Mouse (Mus musculus): ENCODE measurements around the gene Cox17. TPM values are rescaled to one million over a fixed set of nuclear protein-coding genes. Genes with fewer than 3 reads are reported as not detected.

The Cox17 gene
- total RNA-seq, 1 experiment from 2014 or later, result 312 TPM

DNA sequence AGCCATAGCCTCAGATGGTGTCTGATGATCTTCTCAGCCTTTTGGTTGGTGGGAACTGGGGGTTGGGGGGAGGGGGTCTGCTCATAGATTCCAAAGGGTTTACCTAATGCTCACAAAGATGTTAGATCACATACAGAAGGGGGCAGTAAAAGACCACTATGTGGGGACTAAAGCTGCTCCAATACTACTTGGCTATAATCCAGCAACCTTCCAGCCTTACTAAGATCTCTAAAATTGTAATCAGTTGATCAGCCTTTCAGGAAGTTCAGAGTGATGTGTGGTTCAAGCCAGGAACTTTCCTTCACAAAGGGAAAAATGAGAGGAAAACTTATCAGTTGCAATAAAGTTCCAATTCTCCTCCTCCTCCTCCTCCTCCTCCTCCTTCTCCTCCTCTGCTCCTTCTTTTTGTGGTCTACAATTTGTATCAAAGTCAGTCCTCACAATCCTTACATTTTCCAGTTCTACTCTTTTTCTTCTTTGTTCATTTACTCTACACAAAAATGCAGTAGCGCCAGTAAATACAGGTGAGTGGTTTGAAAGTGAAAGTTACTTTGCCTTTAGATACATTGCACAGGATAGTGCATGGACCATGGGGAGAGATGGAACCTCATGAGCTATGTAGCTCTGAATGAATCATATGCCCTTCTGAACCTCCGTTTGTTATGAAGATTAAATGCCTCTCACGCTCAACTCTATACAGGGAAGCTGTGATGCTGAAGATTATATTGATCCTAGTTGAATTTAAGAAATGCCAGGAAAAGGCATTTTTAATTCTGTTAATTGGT, 1.7 kb upstream of the Cox17 start:
- ATAC-seq (replicated peaks; ENCODE audit: insufficient number of reproducible peaks, low FRiP score, low TSS enrichment, poor library complexity, severe bottlenecking), result no peak

DNA sequence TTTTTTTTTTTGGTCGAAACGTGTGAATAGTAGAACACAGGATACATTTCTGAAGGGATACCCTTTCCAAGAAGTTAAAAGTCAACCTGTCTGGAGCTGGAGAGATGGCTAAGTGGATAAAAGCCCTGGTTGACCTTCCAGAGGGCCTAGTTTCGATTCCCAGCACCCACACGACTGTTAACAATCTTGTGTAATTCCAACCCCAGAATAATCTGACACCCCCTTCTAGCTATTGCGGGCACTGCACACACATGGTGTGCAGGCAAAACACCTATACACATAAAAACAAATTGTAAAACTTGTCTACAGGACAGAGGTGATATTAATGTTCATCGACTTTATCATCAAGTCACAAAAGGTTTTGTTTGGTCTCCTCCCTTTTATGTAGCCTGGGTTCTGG, 797 bp downstream of the Cox17 start:
- ATAC-seq (replicated peaks; ENCODE audit: insufficient number of reproducible peaks, low FRiP score, low TSS enrichment, poor library complexity, severe bottlenecking), result no peak

GRCm38 (mm10) chr16:38348217-38348761, 1.5 kb downstream of the Cox17 start:
- ATAC-seq (replicated peaks; ENCODE audit: insufficient number of reproducible peaks, low FRiP score, low TSS enrichment, poor library complexity, severe bottlenecking), result no peak; the same call in 1 of the 2 replicates

DNA sequence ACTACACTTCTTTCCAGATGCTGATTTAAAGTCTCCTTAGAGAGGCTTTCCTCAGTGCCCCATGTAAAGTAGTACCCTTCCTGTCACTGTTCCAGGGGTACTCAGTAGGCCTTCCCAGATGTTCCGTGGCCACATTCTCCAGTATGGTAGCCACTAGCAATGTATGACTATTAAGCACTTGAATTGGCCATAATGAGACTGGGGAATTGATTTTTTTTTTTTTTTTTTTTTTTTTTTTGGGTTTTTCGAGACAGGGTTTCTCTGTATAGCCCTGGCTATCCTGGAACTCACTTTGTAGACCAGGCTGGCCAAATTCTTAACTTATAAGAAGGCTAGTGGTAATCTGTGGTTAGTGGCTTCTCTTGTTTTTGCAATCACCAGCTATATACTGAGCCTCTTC, 3.1 kb downstream of the Cox17 start:
- no peak for ATAC-seq (replicated peaks; ENCODE audit: insufficient number of reproducible peaks, low FRiP score, low TSS enrichment, poor library complexity, severe bottlenecking)

- no peak for ATAC-seq (replicated peaks; ENCODE audit: insufficient number of reproducible peaks, low FRiP score, low TSS enrichment, poor library complexity, severe bottlenecking)
These were observed 3.6 kb downstream of the Cox17 start for GRCm38 (mm10) chr16:38350361-38350855.

DNA sequence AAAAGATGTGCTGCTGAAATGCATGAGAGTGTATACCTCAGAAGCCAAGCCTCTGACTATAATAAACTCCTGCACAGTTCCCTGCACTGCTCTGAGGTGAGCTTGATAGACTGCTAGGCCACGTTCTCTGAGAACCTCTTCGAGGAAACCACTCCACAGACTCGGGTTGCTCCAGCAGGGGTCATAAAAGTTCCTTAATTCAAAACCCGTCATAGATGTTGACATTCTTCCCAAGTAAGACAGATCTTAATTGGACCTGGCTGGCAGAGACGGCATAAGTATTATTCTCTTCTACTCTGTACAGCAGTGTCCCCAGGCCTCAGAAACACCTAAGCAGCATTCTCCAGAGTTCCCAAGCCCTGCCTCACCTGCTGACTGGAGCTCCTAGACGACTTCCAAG, 4.1 kb downstream of the Cox17 start:
- ATAC-seq (replicated peaks; ENCODE audit: insufficient number of reproducible peaks, low FRiP score, low TSS enrichment, poor library complexity, severe bottlenecking), result no peak

- no peak for ATAC-seq (replicated peaks; ENCODE audit: insufficient number of reproducible peaks, low FRiP score, low TSS enrichment, poor library complexity, severe bottlenecking)
These were observed 5.2 kb downstream of the Cox17 start for GRCm38 (mm10) chr16:38352031-38352430.

DNA sequence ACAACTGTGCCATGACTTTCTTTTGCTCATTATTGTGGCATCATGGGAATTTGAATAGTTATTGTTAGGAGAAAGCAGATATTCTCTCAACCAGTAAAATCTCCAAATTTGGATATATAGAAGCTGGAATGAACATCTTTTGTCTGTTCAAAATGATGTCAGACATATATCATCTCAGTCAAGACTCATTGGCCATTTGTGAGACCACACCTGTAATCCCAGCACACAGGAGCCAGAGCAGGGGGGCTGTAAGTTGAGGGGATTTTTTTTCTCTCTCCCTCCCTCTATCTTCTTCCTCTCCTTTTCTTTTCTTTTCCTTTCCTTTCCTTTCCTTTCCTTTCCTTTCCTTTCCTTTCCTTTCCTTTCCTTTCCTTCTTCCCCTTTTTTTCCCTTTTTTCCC, 6.1 kb downstream of the Cox17 start:
- ATAC-seq (replicated peaks; ENCODE audit: insufficient number of reproducible peaks, low FRiP score, low TSS enrichment, poor library complexity, severe bottlenecking), result no peak

DNA sequence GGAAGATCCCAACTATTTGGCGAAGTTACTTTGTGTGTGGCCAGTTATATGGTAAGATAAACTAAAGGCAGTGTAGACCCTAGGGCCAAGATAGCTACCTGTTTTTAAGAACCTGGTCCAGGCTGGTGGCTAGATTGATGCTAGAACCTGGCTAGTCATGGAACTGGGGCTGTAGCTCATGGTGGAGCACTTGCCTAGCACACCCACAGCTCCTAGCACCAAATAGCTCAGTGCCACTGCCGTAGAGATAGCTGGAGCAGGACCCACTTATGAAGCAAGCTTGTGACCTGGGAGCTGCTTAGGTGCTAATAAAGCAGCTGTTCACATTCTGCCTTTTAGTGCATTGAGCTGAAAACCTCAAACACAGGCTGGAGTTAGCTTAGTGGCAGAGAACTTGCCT, 6.9 kb downstream of the Cox17 start:
- no peak for ATAC-seq (replicated peaks; ENCODE audit: insufficient number of reproducible peaks, low FRiP score, low TSS enrichment, poor library complexity, severe bottlenecking)

DNA sequence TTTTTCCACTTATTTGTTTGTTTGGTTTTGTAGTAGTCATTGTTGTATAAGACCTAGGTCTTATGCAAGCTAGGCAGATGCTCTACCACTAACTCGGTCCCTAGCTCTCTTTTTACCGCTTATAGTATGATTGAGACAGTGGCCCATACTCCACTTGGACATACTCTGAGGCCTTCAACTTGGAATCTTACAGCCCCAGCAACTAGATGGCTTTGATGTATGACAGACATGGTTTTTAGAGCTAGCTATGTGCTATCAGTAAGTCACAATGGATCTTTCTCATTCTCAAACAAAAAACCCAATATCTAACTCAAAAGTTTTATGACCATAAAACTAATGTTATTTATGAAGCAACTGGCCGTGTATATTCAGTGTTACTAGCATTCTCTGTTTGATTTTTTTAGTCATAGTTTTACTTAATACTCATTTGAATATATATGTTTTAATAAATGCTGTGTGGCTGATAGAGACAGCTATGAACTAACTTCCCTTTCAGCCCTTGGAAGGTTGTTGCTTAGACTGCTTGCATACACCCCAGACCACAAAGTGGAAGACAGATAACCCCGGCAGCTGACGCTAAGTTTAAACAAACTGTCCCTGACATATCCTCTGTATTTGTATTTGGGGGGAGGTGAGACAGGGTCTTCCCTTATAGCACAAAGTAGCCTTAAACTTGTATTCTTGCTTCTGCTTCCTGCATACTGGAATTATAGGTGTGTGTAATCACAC, 7.6 kb downstream of the Cox17 start:
- no peak for ATAC-seq (replicated peaks; ENCODE audit: insufficient number of reproducible peaks, low FRiP score, low TSS enrichment, poor library complexity, severe bottlenecking)

GRCm38 (mm10) chr16:38358256-38358812, 11.5 kb downstream of the Cox17 start:
- no peak for ATAC-seq (replicated peaks; ENCODE audit: insufficient number of reproducible peaks, low FRiP score, low TSS enrichment, poor library complexity, severe bottlenecking)

DNA sequence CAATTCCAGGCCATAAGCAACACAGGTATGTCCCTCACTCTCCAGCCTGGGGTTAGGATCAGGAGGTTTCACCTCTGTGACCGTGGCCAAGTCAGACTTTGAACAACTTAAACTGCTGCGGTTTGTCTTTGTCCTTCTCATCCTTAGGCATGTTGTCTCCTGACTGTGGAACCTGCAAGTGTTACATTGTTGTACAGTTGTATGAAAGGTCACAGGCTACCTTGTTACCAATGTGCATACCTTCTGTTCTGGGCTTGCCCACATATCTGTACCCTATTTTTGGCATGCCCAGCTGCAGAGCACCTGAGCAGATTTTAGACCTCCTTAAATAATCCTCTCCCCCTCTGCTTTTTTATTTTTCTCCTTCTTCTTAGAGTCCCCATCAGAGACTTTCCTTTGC, 12.4 kb downstream of the Cox17 start:
- no peak for ATAC-seq (replicated peaks; ENCODE audit: insufficient number of reproducible peaks, low FRiP score, low TSS enrichment, poor library complexity, severe bottlenecking)

DNA sequence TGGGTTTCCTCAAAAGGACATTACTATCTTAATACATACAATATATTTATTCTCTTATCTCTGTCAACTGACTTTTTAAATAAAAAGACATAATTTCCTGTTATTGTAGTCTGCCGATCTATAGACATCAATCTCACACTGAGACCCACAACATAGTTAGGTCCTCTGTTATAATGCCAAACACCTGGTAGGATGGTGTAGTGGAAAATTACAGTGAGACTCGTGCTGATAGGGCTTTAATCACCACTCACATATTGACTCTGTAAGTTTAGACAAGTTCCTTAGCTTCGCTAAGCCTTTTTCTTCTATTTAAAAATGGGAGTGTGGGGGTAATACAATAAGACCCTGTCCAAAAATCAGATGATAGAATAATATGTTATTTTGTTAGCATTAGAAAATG, 13.1 kb downstream of the Cox17 start:
- ATAC-seq (replicated peaks; ENCODE audit: insufficient number of reproducible peaks, low FRiP score, low TSS enrichment, poor library complexity, severe bottlenecking), result no peak

GRCm38 (mm10) chr16:38360317-38360716, 13.5 kb downstream of the Cox17 start:
- no peak for ATAC-seq (replicated peaks; ENCODE audit: insufficient number of reproducible peaks, low FRiP score, low TSS enrichment, poor library complexity, severe bottlenecking)

GRCm38 (mm10) chr16:38361933-38362332, 15.1 kb downstream of the Cox17 start, which contains the start of gene Popdc2:
Popdc2 (plus strand) TSS chr16:38362209.
- no peak for ATAC-seq (replicated peaks; ENCODE audit: insufficient number of reproducible peaks, low FRiP score, low TSS enrichment, poor library complexity, severe bottlenecking)

DNA sequence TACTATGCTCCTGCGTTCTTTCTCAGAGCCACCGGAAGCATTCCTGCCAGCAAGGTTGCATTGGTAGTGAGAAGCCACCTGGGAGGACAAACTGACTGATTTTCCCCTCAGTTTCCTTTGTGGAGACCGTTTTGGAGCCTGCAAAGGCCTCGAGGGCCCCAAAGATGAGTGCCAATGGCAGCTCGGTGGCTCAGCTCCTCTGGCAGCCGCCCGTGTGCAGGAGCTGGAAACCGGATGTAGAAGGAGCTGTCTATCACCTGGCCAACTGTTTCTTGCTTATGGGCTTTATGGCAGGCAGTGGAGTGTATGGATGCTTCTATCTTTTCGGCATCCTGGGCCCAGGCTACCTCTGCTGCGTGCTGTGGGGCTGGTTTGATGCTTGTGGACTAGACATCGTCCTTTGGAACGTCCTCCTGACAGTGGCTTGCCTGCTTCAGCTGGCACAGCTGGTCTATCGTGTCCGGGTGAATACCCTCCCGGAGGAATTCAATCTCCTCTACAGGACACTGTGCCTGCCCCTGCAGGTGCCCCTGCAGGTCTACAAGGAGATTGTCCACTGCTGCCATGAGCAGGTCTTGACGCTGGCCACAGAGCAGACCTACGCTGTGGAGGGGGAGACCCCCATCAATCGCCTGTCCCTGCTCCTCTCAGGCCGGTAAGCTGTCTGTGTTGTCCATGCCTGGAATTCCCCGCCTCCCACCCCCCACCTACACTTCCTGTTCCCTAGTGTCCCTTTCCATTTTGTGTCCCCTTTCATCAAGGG, 15.9 kb downstream of the Cox17 start:
- no peak for ATAC-seq (replicated peaks; ENCODE audit: insufficient number of reproducible peaks, low FRiP score, low TSS enrichment, poor library complexity, severe bottlenecking)

- no peak for ATAC-seq (replicated peaks; ENCODE audit: insufficient number of reproducible peaks, low FRiP score, low TSS enrichment, poor library complexity, severe bottlenecking)
These were observed 16.4 kb downstream of the Cox17 start for GRCm38 (mm10) chr16:38363256-38363595.

DNA sequence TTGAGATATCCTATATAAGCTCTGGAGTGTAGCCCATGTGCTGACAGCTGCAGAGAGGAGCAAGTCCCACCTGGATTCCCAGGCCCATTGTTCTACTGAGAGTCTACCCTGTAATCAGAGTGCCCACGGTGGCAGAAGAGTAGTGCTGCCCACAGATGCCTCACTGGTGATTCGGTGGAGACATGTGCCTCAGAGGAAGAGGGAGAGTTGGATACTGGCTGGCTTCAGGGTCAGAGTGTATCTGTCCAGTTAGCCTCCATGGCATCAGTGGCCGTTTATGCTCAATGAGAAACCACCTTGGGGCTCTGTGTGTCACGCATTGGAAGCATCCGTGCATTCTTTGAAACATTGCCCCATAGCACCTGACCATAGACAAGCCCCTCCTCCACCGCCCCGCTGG, 16.9 kb downstream of the Cox17 start:
- ATAC-seq (replicated peaks; ENCODE audit: insufficient number of reproducible peaks, low FRiP score, low TSS enrichment, poor library complexity, severe bottlenecking), result no peak

DNA sequence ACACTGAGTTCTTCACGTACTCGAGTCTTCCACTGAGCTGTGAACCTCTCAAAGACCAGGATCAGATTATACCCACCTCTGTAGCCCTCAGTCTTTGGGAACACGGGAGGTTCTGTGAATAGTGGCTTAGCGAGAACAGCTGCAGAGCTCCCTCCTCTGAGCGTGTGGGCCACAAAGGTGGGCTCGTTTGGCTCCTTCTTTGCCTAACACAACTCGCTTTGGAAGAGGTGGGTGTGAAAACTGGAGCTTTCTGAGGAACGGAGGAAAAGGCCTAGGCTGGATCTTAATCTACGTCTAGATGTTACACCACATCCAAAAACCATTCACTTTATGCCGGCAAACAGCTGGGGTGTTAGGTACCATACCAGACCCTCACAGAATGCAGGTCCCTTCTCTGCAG, 18.6 kb downstream of the Cox17 start:
- ATAC-seq (replicated peaks; ENCODE audit: insufficient number of reproducible peaks, low FRiP score, low TSS enrichment, poor library complexity, severe bottlenecking), result no peak

Measured in monocyte, adult 5-6 weeks (primary cell).